Mouse (Mus musculus): ENCODE data around the gene Stmn3.

DNA sequence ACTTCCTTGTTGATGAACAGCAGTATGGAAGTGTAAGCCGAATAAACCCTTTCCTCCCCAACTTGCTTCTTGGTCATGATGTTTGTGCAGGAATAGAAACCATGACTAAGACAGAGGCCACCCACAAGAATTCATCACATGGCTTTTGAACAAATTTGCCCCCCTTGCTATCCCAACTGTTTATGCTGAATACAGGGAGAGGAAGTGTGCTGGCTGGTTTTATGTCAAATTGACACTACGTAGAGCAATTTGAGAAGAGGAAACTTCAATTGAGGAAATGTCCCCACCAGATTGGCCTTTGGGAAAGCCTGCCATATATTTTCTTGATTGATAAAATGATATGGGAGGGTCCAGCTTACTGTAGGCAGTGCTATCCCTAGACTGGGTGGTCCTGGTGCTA lies 40.5 kb downstream of the Stmn3 start:
- TF ChIP-seq POLR2A (IDR thresholded peaks at IDR 0.05; ENCODE audit: low read depth, low read length) (no peak), CTCF (IDR thresholded peaks at IDR 0.05; ENCODE audit: extremely low read depth, insufficient read depth, insufficient read length, insufficient replicate concordance) (no peak)

Data from spleen, adult 2 months (tissue).